Mouse (Mus musculus): ENCODE data around the gene Gm10153. TPM values are rescaled to one million over a fixed set of nuclear protein-coding genes. Genes with fewer than 3 reads are reported as not detected.
"Not testable (repeated sequence)": the region's sequence is repeated elsewhere in the genome, so short reads cannot be mapped to it uniquely, and the experiment has no call there.

Gm10153 gene
- not detected in 2 replicates for polyA plus RNA-seq (2015; fragmentation: Nextera tagmentation; extraction: Ambion mirVana)

GRCm38 (mm10) chr7:142190289-142190688 is at the start of gene Gm10153:
Gene Gm10153, minus strand, starts transcription at chr7:142190389.
- Histone ChIP-seq H3K9ac (no peak within 1 kb of the TSS), H3K27me3 (no peaks in the 10 kb centered on the region), H3K4me3 (replicated peaks) (no peak within 1 kb of the TSS), H3K36me3 (no peaks in the 10 kb centered on the region), H3K27ac (no peak within 1 kb of the TSS), H3K9me3 (replicated peaks) (no peaks in the 10 kb centered on the region), H3K4me2 (no peak within 1 kb of the TSS), H3K4me1 (replicated peaks) (no peaks in the 10 kb centered on the region)
- no peak for DNase-seq
- ATAC-seq (ENCODE audit: low read depth), result no peak
- WGBS (ENCODE audit: insufficient replicate concordance), result 37% methylated on average over 2 of the region's 2 CpGs

- WGBS (ENCODE audit: insufficient replicate concordance), result 21% methylated on average over 1 of the region's 1 CpGs
- ATAC-seq (ENCODE audit: low read depth), result no peak
These were observed 41.4 kb upstream of the Gm10153 start for GRCm38 (mm10) chr7:142231540-142231939.

GRCm38 (mm10) chr7:142229871-142230270 is 39.7 kb upstream of the Gm10153 start, which contains the start of gene Krtap5-5:
Gene Krtap5-5, minus strand, starts transcription at chr7:142229971.
- not testable (repeated sequence) for H3K36me3 ChIP-seq; DNase-seq; ATAC-seq (ENCODE audit: low read depth); H3K4me1 ChIP-seq (replicated peaks); H3K27me3 ChIP-seq; H3K9ac ChIP-seq; H3K9me3 ChIP-seq (replicated peaks); H3K4me2 ChIP-seq; H3K4me3 ChIP-seq (replicated peaks); H3K27ac ChIP-seq
- 29% methylated on average over 3 of the region's 3 CpGs for WGBS (ENCODE audit: insufficient replicate concordance)

More at GRCm38 (mm10) chr7:142231540-142231939, 41.4 kb upstream of the Gm10153 start:
- Histone ChIP-seq H3K4me2 (no peak overlapping the region), H3K4me1 (replicated peaks) (no peaks in the 10 kb centered on the region), H3K27ac (no peak overlapping the region), H3K9me3 (replicated peaks) (peaks cover 5% of the 10 kb centered on the region), H3K4me3 (replicated peaks) (no peak overlapping the region), H3K9ac (no peak overlapping the region), H3K27me3 (no peaks in the 10 kb centered on the region), H3K36me3 (no peaks in the 10 kb centered on the region)
- no peak for DNase-seq

GRCm38 (mm10) chr7:142224518-142224917 is 34.3 kb upstream of the Gm10153 start:
- DNase-seq, result no peak
- 40% methylated on average over 2 of the region's 2 CpGs for WGBS (ENCODE audit: insufficient replicate concordance)
- no peak overlapping the region for H3K4me3 ChIP-seq (replicated peaks)

GRCm38 (mm10) chr7:142212136-142212535 is 21.9 kb upstream of the Gm10153 start:
- not testable (repeated sequence) for H3K4me3 ChIP-seq (replicated peaks); H3K9ac ChIP-seq; DNase-seq; H3K27me3 ChIP-seq; H3K4me2 ChIP-seq; ATAC-seq (ENCODE audit: low read depth); H3K27ac ChIP-seq; H3K9me3 ChIP-seq (replicated peaks); H3K36me3 ChIP-seq; H3K4me1 ChIP-seq (replicated peaks)
- 25% methylated on average over 1 of the region's 1 CpGs for WGBS (ENCODE audit: insufficient replicate concordance)

More at GRCm38 (mm10) chr7:142224518-142224917, 34.3 kb upstream of the Gm10153 start:
- H3K9me3 ChIP-seq (replicated peaks), result no peaks in the 10 kb centered on the region
- no peaks in the 10 kb centered on the region for H3K36me3 ChIP-seq
- H3K9ac ChIP-seq, result no peak overlapping the region
- H3K4me1 ChIP-seq (replicated peaks), result no peaks in the 10 kb centered on the region
- no peaks in the 10 kb centered on the region for H3K27me3 ChIP-seq
- ATAC-seq (ENCODE audit: low read depth), result no peak
- no peak overlapping the region for H3K4me2 ChIP-seq
- no peak overlapping the region for H3K27ac ChIP-seq

GRCm38 (mm10) chr7:142211559-142211958 is 21.4 kb upstream of the Gm10153 start, which contains the start of gene Gm7579:
Gene Gm7579, plus strand, starts transcription at chr7:142211859.
- no peak within 1 kb of the TSS for H3K4me3 ChIP-seq (replicated peaks)
- H3K36me3 ChIP-seq, result no peaks in the 10 kb centered on the region
- H3K9me3 ChIP-seq (replicated peaks), result no peaks in the 10 kb centered on the region
- no peak within 1 kb of the TSS for H3K27ac ChIP-seq
- WGBS (ENCODE audit: insufficient replicate concordance), result 57% methylated on average over 1 of the region's 1 CpGs
- no peak for ATAC-seq (ENCODE audit: low read depth)
- no peak within 1 kb of the TSS for H3K9ac ChIP-seq
- no peak for DNase-seq
- no peaks in the 10 kb centered on the region for H3K27me3 ChIP-seq
- H3K4me2 ChIP-seq, result no peak within 1 kb of the TSS
- no peaks in the 10 kb centered on the region for H3K4me1 ChIP-seq (replicated peaks)

- not testable (repeated sequence) for H3K9me3 ChIP-seq (replicated peaks); DNase-seq; H3K9ac ChIP-seq; H3K27me3 ChIP-seq; H3K4me3 ChIP-seq (replicated peaks); H3K27ac ChIP-seq; H3K4me2 ChIP-seq; ATAC-seq (ENCODE audit: low read depth); H3K4me1 ChIP-seq (replicated peaks); H3K36me3 ChIP-seq
- WGBS (ENCODE audit: insufficient replicate concordance), result 56% methylated on average over 5 of the region's 5 CpGs
These were observed 16.7 kb upstream of the Gm10153 start for GRCm38 (mm10) chr7:142206891-142207290.

GRCm38 (mm10) chr7:142205488-142205887 is 15.3 kb upstream of the Gm10153 start:
- ATAC-seq (ENCODE audit: low read depth) (no peak), DNase-seq (no peak)
- H3K9me3 ChIP-seq (replicated peaks), result no peaks in the 10 kb centered on the region
- no peak overlapping the region for H3K4me3 ChIP-seq (replicated peaks)
- no peaks in the 10 kb centered on the region for H3K4me1 ChIP-seq (replicated peaks)
- H3K27me3 ChIP-seq, result no peaks in the 10 kb centered on the region
- no peak overlapping the region for H3K9ac ChIP-seq
- no peaks in the 10 kb centered on the region for H3K36me3 ChIP-seq
- no peak overlapping the region for H3K27ac ChIP-seq
- no peak overlapping the region for H3K4me2 ChIP-seq

GRCm38 (mm10) chr7:142201064-142201463 is 10.9 kb upstream of the Gm10153 start, which contains the start of gene Krtap5-3:
Gene Krtap5-3, plus strand, starts transcription at chr7:142201364.
- Histone ChIP-seq H3K27ac (no peak within 1 kb of the TSS), H3K9ac (no peak within 1 kb of the TSS), H3K4me2 (no peak within 1 kb of the TSS), H3K36me3 (no peaks in the 10 kb centered on the region), H3K27me3 (no peaks in the 10 kb centered on the region), H3K4me1 (replicated peaks) (no peaks in the 10 kb centered on the region), H3K4me3 (replicated peaks) (no peak within 1 kb of the TSS), H3K9me3 (replicated peaks) (no peaks in the 10 kb centered on the region)
- DNase-seq (no peak), ATAC-seq (ENCODE audit: low read depth) (no peak)
- WGBS (ENCODE audit: insufficient replicate concordance), result 40% methylated on average over 1 of the region's 1 CpGs

- Histone ChIP-seq H3K27ac (no peak overlapping the region), H3K4me2 (no peak overlapping the region), H3K9ac (no peak overlapping the region), H3K36me3 (no peaks in the 10 kb centered on the region), H3K4me1 (replicated peaks) (no peaks in the 10 kb centered on the region), H3K9me3 (replicated peaks) (no peaks in the 10 kb centered on the region), H3K4me3 (replicated peaks) (no peak overlapping the region), H3K27me3 (no peaks in the 10 kb centered on the region)
- ATAC-seq (ENCODE audit: low read depth) (no peak), DNase-seq (no peak)
- WGBS (ENCODE audit: insufficient replicate concordance), result 42% methylated on average over 2 of the region's 2 CpGs
These were observed 8.6 kb upstream of the Gm10153 start for GRCm38 (mm10) chr7:142198748-142199147.

- no peaks in the 10 kb centered on the region for H3K4me1 ChIP-seq (replicated peaks)
- no peak overlapping the region for H3K27ac ChIP-seq
- WGBS (ENCODE audit: insufficient replicate concordance), result 66% methylated on average over 2 of the region's 2 CpGs
- no peaks in the 10 kb centered on the region for H3K9me3 ChIP-seq (replicated peaks)
- no peaks in the 10 kb centered on the region for H3K27me3 ChIP-seq
- no peak overlapping the region for H3K9ac ChIP-seq
- DNase-seq (no peak), ATAC-seq (ENCODE audit: low read depth) (no peak)
- H3K4me3 ChIP-seq (replicated peaks), result no peak overlapping the region
- H3K4me2 ChIP-seq, result no peak overlapping the region
- H3K36me3 ChIP-seq, result no peaks in the 10 kb centered on the region
These were observed 2.0 kb downstream of the Gm10153 start for GRCm38 (mm10) chr7:142188156-142188555.

GRCm38 (mm10) chr7:142181021-142181420 is 9.2 kb downstream of the Gm10153 start:
- H3K4me1 ChIP-seq (replicated peaks), result no peaks in the 10 kb centered on the region
- H3K27ac ChIP-seq, result no peak overlapping the region
- DNase-seq (no peak), ATAC-seq (ENCODE audit: low read depth) (no peak)
- no peaks in the 10 kb centered on the region for H3K27me3 ChIP-seq
- H3K9ac ChIP-seq, result no peak overlapping the region
- H3K9me3 ChIP-seq (replicated peaks), result no peaks in the 10 kb centered on the region
- H3K4me2 ChIP-seq, result no peak overlapping the region
- H3K4me3 ChIP-seq (replicated peaks), result no peak overlapping the region
- no peaks in the 10 kb centered on the region for H3K36me3 ChIP-seq
- WGBS (ENCODE audit: insufficient replicate concordance), result 31% methylated on average over 1 of the region's 1 CpGs

All from liver, embryonic 13.5 days (tissue).